Mouse (Mus musculus): ENCODE data around the gene Atp6v0a1. TPM values are rescaled to one million over a fixed set of nuclear protein-coding genes. Genes with fewer than 3 reads are reported as not detected.

Gene Atp6v0a1
- total RNA-seq, 2 experiments from 2014 or later: 87.1 to 92.2 TPM

- DNase-seq: no peak
These were observed 17.9 kb downstream of the Atp6v0a1 start for GRCm38 (mm10) chr11:101027121-101027520.

GRCm38 (mm10) chr11:101029320-101029719 lies 20.1 kb downstream of the Atp6v0a1 start:
- no peak for DNase-seq

DNA sequence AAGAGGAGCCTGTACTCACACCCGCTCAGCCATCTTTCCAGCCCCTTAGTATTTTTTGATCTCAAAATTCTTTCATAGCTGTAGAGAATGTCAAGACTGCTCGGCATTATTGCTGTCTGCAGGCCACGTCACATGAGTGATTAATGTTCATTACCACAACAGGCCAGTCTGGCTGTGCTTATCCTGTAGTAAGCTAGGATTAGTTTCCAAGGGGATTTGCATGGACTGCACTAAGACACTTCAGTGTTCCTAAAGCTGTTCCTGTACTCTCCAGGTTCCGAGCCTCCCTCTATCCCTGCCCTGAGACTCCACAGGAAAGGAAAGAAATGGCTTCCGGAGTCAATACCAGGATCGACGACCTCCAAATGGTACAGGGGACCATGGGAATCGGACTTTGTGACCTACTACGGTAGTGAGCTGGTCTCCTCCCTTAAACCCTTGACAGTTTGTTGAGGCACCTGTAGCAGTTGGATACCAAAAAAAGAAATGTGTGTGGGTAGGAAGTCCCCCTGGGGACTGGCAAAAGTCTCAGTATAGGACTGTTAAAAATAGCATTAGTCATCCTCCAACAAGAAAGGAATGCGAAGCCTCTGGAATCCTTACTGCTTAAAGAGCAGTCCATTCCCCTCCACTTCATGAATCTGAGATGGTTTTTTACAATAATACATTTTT lies 21.0 kb downstream of the Atp6v0a1 start:
- DNase-seq: no peak

DNA sequence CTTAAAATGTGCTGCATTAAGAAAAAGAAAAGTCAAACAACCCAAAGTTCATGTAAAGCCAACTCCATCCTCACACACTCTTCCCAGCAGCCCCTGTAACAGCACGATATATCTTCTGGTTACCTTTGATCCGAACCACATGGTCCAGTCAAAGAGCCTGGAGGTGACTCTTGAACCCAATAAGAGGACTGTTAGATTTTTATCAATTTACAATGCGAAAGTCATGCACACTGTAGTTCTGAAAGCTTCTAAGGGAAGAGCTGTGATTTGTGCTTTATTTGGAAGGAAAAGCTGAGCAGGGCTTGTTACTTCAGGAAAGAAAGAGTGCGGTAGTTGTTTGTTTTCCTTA lies 21.5 kb downstream of the Atp6v0a1 start:
- no peak for DNase-seq

DNA sequence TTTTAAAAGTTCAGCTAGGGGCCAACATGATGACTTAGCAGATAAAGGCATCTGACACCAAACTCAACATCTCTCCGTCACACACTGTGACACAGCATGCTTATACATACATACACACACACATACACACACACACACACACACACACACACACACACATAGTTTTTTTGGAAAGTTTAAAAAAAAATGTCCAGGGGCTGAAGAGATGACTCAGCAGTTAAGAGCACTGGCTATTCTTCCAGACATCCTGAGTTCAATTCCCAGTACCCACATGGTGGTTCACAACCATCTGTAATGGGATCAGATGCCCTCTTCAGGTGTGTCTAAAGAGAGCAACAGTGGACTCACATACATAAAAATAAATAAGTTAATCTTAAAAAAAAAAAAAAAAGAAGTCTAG lies 22.2 kb downstream of the Atp6v0a1 start:
- DNase-seq: no peak

DNA sequence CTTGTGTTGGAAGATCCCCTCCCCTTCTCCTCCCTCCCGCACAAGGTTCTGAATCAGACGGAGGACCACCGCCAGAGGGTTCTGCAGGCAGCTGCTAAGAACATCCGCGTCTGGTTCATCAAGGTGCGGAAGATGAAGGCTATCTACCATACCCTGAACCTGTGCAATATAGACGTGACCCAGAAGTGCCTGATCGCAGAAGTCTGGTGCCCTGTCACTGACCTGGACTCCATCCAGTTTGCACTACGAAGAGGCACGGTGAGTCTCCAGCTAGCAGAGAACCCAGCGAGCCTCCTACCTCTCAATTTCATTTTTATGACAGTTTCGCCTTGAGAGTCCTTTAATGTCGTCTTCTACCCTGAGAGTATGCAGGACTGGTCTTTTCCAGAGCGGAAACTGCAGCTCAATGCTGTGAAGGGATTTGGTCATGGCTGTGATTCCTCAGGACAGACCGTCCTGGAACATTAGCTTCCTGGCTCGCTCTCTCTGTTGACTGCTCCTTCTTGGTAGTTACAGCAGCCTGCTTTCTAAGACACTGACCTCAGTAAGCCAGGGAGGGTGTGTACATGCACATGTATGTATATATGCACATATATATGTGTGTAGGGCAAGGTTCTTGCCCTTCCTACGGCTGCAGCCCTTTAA lies 24.7 kb downstream of the Atp6v0a1 start:
- no peak for DNase-seq

DNA sequence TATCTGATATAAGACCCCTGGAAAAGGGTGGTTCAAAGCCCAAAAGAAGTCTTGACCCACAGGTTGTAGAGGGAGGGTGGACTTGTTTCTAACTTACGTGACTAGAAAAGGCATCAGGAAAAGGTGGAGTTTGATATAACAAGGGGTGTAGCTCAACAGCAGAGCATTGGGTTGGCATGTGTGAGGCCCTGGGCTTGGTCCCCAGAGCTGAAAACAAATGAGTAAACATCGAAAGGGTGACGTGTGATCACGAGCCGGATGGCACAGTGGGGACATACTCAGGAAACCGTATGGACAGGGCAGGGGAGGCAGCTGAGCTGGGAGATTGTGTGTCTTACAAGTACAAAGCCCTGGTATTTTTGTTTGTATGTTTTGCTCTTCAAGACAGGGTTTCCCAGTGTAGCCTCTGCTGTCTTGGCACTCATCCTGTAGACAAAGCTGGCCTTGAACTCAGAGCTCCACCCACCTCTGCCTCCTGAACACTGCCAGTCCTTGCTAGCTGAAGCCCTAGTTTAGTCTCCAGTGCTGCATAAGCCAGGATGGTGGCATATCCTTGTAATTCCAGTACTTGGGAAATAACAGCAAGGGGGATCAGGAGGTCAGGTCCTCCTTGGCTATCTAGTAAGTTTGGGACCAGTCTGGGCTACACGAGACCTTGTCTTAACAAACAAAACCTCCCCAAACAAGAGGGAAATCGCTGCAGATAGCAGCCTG lies 25.5 kb downstream of the Atp6v0a1 start:
- DNase-seq: peak in 1 of 2 experiments; percentile 18

GRCm38 (mm10) chr11:101035328-101035695 lies 26.1 kb downstream of the Atp6v0a1 start:
- DNase-seq: no peak

DNA sequence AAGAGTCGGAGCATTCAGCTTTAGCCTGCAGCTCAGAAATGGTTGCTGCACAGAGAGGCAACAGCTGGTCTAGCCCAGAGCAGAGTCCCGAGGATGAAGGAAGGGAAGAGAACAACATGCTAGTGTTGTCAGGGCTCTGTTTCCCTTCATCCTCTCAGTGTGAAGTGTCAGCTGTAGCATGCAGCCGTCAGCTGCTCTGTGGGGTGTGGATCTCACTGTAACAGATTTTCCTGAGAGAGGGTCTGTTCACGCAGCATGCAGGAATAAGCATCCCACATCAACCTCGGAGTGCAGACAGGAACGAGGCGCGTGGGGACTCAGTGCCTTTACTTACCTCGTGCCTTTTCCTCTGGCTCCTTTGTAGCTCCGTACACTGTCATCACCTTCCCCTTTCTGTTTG lies 28.5 kb downstream of the Atp6v0a1 start:
- DNase-seq: no peak

DNA sequence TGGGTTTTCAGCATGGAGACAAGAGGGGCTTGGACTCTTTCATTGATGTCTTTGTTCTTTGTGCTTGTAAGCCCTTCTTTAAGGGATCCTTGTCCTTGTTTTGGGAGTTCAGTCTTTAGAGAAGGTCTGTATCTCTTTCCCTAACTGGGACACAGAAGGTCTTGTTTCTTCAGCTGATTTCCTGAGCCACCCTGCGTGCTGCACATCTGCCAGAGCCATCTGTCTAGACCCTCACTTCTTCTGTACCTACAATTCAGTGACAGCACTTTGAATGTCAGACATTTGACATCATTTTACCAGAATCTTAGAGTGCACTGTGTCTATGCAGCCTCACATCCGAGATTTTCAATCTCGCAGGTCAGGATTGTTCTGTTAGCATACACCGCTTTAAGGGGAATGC lies 36.6 kb downstream of the Atp6v0a1 start:
- DNase-seq: no peak

GRCm38 (mm10) chr11:101046440-101046839 lies 37.2 kb downstream of the Atp6v0a1 start:
- DNase-seq: no peak

- no peak for DNase-seq
These were observed 38.2 kb downstream of the Atp6v0a1 start for GRCm38 (mm10) chr11:101047502-101047901.

GRCm38 (mm10) chr11:101050359-101050758 lies 41.1 kb downstream of the Atp6v0a1 start:
- no peak for DNase-seq

DNA sequence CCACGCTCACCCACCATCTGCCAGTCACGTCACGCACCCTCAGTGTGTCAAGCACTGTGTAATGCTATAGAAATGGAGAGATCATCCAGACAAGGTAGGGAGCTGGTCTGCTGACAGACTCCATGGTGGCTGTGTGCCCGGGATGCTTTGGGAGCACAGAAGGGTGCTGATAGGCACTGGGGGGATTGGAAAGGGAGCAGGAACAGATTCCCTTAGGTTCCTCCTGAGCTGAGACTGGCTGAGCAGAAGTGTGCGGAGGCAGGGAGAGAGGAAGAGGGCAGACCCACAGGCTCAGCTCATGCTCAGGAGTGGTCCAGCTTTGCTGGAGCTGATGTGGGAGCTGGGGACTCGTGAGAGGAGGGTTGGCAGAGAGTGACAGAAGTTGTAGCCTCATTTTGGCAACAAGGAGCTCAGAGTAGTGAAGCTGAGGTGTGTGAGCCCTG lies 41.8 kb downstream of the Atp6v0a1 start:
- DNase-seq: no peak

DNA sequence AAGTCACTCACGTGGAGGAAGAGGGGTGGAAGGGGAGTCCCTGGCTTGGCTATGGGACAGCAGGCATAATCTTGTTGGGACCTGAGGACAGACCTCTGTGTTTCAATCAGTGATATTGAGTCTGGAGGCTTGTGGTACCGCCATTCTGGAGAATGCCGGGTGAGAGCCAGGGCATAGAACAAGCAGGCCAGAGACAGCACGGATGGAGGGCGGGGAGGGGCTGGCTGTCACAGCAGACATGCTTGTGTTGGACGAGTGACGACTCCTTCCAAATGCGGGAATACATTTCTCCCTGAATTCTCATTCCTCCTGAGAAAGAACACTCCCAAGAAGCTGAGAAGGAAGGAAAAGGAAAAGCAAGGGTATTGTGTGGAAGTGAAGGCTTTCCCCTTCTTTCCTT lies 42.4 kb downstream of the Atp6v0a1 start:
- no peak for DNase-seq

DNA sequence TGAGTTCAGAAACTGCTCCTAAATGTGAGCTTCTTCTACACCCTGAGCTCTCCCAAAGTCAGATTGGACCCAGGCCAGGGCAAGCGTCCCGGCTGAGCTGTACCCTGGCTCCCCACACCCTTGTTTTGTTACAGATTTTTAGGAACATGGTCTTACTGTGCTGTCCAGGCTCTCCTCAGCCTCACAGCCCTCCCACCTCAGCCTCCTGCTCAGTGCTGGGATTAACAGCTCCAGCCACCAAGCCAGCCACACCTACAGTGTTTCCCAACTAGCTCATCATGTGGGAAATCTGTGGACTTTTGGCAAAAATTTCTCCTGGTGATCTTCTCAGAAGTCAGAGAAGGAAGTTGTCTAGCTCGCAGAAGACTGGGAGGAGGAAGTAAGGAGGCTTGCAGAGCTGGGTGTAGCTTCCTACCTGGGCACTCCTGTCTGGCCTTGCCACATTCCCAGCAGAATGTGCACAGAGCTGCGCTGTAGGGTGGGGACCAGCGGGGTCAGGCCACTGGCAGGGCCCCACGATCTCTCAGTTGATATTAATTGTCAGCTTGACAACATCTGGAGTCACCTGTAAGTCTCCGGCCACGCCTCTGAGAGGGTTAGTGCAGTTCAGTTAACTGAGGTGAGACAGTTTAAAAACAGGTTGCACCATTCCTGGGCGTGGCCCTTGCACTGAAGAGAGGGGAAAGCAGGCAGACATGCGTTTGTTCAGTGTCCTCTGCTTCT lies 43.7 kb downstream of the Atp6v0a1 start:
- DNase-seq: peak; percentile 81 to 84

- DNase-seq: no peak
These were observed 44.7 kb downstream of the Atp6v0a1 start for GRCm38 (mm10) chr11:101053974-101054373.

- no peak for DNase-seq
These were observed 46.2 kb downstream of the Atp6v0a1 start for GRCm38 (mm10) chr11:101055418-101055817.

GRCm38 (mm10) chr11:101056885-101057284 lies 47.6 kb downstream of the Atp6v0a1 start:
- peak; percentile 74 to 84 for DNase-seq

- DNase-seq: peak; percentile 91 to 96
These were observed 48.6 kb downstream of the Atp6v0a1 start for GRCm38 (mm10) chr11:101057860-101058259.

GRCm38 (mm10) chr11:101058726-101059125 lies 49.5 kb downstream of the Atp6v0a1 start:
- DNase-seq: peak; percentile 68 to 87

GRCm38 (mm10) chr11:101059473-101059872 lies 50.2 kb downstream of the Atp6v0a1 start:
- DNase-seq: no peak

- DNase-seq: peak; percentile 89 to 92
These were observed 50.9 kb downstream of the Atp6v0a1 start for GRCm38 (mm10) chr11:101060126-101060525.
